Mouse (Mus musculus) gastrocnemius, postnatal 4 days (tissue): ENCODE data around the gene Chd9. TPM values are rescaled to one million over a fixed set of nuclear protein-coding genes. Genes with fewer than 3 reads are reported as not detected.

ENCODE experiments used
- DNase-seq, 2 experiments: peaks; one replicate each; pipeline ENCODE4 v3.0.0; 2021 to 2022; ENCODE audit warnings: low spot score in 2 of 2, mixed read lengths in 2 of 2
- long read RNA-seq, 2 experiments: library from polyadenylated mRNA; stranded (forward); transcript quantifications; one replicate each; pipeline ENCODE4 v2.0.0; 2021
- total RNA-seq, 2 experiments: library from RNA; stranded (reverse); gene quantifications; 2 replicates each; pipeline ENCODE4 v1.2.3; 2021

Gene Chd9
- 10 to 100 TPM; 49.8 to 57.6 TPM for total RNA-seq
- long read RNA-seq, experiment 1, transcript Chd9-206 (3 exons, 759 nt): major isoform, 5 of 35 reads
- long read RNA-seq, experiment 1, partial matches to known transcripts: 3 of 35 reads
- long read RNA-seq, experiment 1, other reads (novel, unspliced or antisense): 27 of 35 reads
- long read RNA-seq, experiment 2, partial matches to known transcripts: 1 of 30 reads
- long read RNA-seq, experiment 2, other reads (novel, unspliced or antisense): 26 of 30 reads

DNA sequence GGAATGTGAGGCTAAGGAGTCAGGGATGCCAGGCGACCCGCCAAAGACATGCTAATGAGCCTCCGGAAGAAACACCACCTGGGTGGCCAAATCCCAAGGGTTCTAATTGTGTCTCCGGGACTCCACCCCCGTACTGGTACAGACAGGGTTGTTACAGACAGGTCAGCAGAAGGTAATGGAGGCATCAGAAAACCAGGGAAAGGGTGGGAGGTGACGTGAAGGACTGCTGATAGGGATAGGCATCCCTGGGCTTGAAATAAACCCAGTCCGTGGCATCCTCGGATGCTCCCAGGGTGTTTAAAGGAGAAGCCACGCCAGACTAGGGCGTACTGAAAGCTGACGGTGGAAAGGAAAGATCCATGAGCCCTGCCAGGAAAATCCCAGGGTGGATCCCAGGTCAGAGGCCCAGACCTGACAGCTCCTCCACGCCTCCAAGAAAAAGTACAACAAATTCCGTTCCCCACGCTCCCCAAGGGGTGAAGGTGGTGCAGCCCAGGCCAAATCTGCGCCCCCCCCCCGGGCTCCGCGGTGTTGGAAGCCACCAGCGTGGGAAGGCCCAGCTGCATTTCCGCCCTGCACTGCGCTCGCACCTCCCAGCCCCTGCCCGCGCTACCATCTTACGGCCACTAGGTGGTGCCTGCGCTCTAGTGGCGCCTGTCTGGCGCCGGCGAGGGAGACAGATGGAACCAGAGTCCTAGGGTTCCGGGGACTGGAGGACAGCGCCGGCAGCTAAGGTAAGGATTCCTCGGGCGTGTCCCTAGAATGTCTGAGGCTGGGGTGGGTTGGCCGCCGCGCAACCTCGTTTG, at the start of gene Chd9:
Gene Chd9 (plus strand): TSS at position 172 of the 806 bp plus-strand sequence.
- peak; percentile 97 for DNase-seq

GRCm38 (mm10) chr8:90791616-90792015, 36.5 kb upstream of the Chd9 start:
- DNase-seq: no peak

- DNase-seq: peak; percentile 59 to 81
Measured at GRCm38 (mm10) chr8:90793710-90794109, 34.4 kb upstream of the Chd9 start.

DNA sequence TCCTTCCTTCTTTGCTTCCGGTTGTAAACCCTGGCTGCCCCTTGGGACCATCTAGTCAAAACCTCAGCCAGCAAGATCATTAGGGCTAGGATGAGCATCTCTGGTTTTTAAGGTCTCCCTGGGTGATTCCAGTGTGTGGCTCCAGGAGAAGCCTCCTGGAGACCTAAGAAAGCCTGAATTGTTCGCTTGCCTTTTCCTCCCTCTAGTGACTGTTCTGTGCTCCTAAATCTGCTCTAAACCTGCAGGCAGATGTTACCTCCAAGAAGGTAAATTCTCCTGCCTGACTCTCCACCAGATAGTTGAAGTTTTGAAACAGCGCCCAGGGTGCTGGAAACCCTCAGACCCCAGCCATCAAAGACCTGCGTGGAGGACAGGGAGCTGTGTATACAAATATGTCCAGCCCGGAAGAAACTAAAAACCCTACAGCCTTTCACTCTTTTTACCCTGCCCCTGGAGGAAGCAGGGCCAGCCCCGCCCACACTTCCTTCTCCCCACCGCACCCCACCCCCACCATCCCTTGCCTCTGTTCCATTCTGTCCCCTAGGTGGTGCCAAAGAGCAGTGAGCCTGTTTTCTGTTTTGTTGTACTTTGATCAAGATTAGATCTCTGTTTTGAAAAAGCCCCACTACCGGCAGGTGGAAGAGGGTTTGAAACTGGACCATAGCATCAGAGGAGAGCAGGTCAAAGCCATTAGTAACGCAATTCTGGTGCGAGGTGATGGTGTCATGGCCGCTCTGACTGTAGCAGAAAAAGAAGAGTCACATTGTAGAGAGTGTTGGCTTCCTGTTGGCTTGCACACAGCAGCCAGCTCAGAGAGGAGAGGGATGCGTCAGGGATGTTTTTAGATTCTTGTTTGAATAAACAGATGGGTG, 32.9 kb upstream of the Chd9 start:
- DNase-seq: peak; percentile 38 to 72

GRCm38 (mm10) chr8:90799473-90799872, 28.7 kb upstream of the Chd9 start:
- DNase-seq: no peak

DNA sequence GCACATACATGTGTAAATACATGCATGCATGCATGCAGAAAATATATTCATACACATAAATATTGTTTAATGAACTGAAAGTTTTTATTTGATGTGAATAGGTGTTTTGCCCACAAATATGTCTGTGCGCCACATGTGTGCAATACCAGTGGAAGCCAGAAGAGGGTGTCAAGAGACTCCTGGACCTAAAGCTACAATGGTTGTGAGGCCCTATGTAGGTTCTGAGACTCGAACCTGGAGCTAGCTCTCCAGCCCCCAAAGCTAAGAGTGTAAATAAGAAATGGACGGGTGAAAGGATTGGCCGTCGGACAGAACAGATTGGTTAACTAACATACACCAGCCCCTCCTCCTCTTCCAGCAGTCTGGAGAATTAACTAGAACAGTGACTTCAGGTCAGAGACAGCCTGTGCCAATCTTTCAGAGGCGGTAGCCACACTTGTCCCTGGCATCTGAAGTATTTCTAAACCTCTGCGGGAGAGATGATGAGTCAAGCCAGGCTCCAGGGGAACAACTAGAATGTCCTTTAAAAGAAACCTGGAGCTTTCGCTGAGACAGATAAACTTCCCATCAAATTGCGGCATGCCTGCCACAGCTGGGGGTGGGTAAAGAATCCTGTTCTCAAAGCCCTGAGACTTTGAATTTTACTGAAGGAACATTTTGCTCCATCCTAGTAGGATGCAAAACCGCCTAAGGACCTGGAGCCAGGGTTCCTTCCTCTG, 14.4 kb upstream of the Chd9 start:
- no peak for DNase-seq

DNA sequence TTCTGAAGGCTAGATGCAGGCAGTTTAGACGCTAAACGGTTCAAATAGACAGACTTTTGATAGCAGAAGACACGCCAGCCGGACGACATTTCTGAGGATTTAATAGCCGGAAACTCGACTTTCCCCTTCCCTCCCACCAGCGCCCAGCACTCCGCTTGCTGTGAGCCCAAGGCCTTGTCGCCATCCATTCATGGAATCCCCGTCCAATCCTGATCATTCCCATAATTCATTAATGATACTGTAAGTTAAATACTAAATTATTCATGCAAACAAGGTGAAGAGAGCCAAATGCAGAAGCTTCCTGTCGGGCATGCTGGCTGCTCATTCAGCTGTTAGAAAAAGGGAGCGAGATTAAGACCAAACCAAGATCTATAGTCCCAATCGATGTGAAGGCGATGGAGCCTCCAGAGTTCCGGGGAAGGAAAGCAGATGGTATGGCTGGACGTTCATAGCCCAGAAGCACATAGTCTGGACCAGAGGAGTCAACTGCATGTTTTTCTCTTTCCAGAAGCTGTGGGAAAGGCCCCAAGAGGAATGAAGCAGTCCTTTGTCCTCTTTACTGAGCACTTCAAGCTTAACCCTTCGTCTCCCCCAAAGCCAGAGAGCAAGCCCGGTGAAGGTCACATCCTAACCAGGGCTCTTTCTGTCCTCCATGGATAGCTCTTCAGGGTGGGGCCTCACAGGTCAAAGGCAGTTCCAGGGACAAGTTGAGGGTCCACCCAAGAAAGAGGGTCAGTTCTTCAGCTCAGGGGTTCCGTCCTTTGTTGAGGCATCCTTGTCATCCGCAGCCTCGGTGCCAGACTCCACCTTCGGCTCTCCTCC, 11.9 kb upstream of the Chd9 start:
- DNase-seq: no peak

DNA sequence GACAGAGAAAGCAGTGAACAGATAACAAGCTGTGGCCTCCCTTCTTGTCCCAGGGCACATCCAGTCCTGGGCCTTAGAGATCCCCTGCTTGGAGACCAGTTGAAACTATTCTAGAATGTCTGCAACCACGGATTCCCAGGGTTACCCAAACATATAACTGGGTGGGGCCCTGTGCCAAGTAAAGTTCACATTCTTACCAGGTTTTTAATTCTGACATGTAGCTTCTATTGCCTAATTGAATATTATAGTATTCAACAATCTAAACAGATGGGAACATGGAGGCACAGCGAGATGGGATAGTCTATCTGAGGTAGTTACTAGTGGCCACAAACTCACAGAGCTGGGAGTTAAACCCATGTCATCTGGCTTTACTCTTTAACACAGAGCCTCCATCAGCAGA, 10.9 kb upstream of the Chd9 start, which contains the start of gene Gm19935:
Gene Gm19935 (minus strand): TSS at position 101 of the 400 bp plus-strand sequence.
- DNase-seq: no peak

DNA sequence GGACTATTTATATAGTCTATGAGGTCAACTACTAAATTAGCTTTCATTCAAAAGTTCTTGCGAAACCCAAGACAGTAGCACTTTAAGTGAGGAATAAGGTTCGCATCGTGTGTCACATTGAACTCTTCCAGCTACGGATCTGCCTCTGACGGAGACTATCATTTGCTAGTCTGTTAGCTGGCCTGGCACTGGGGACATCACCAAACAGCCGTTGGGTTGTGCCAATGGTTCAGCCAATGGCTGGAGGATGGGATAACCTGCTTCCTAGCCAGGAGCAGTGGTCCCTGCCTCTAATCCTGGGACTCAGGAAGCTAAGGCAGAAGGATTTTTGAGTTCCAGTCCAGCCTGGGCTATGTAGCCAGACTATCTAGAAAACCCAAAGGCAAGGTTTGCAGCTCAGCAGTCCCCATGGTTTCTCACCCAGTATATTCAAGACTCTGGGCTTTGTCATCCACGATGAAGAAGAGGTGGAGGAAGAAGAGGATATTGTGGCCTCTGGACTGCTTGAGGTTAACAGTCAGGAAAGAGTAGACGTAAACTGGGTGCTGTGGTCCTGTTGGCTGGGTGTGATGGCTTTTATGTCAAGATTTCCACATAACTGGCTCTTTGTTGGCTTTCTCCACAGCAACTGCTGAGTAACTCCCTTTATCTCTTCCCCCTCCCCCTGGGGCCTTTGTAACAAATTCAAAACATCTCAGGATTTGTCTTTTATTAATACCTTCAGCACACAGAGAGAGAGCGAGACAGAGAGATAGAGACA, 8.4 kb upstream of the Chd9 start:
- DNase-seq: no peak

- no peak for DNase-seq
Measured at GRCm38 (mm10) chr8:90820321-90820696, 7.8 kb upstream of the Chd9 start.

DNA sequence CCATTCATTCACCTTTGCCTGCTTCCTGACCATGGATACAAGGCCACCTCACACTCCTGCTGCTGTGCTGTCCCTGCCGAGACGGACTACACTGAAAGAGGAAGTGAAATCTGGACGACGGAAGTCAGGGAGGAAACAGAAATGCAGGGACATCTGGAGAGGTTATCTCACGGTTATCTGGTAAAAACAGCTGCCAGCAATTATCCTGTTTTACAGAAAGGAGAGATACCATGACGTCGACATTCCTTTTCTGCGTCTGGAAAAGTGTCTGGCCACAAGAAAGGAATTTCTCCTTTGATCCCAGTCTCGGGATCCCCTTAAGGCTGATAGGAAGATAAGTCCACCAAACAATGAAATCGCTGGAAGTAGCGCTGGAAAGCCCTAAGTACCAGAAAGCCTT, 5.7 kb upstream of the Chd9 start:
- DNase-seq: no peak

GRCm38 (mm10) chr8:90825459-90825871, 2.7 kb upstream of the Chd9 start:
- DNase-seq: no peak

DNA sequence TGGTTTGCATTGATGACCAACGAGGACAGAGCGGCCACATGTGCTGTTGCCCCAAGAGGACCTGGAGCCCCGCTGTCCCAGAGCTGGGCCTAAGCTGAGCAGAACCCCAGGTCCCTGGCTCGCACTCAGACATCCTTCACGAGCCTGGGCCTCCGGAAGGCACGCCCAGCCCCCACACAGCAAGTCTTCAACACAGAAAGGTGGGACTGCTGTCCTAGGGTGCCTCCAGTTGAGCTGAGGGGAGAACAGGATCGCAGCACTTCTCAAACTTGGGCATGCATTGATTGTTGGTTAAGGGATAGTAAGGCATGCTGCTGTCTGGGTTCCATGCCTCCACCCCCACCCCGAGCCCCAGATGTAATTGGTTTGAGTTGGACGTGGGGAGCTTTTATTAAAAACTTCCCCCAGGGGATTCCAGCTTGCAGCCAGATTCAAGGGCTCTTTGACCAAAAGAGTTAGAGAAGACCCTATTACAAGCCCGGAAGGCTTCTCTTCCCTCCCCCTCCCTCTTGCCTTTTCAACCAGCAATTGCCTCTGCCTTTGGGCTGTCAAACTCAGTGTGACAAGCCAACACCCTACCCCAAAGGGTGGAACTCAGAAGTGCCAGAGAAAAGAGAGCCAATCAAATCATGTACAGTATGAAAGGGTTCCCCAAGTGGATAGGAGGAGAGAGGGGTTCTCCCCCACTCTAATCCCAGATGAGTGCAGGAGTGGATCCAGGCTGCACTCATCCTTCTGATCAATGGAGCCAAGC, 1.0 kb downstream of the Chd9 start:
- no peak for DNase-seq

DNA sequence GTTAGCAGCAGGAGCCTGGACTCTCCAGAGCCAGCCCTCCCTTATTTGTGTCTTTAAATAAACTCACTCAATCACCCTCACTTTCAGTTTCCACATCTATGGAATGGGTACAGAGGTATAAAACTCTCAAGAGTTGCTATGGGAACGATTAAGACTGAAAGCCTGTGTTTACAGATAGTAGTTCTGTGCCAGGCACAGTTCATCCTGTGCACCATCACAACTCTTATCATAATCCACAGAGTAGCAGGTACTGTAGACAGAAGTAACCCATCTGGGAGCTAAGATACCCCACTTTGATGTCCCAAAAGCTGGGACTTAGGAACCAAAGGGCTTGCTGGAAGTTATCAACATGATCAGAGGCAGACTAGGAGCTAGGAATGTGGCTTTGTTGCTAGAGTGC, 1.7 kb downstream of the Chd9 start:
- DNase-seq: no peak

- no peak for DNase-seq
Measured at GRCm38 (mm10) chr8:90830980-90831379, 2.8 kb downstream of the Chd9 start.

GRCm38 (mm10) chr8:90832576-90833289, 4.6 kb downstream of the Chd9 start:
- no peak for DNase-seq

- no peak for DNase-seq
Measured at GRCm38 (mm10) chr8:90833628-90834320, 5.6 kb downstream of the Chd9 start.
